Mouse (Mus musculus): ENCODE data around the gene Atg13. TPM values are rescaled to one million over a fixed set of nuclear protein-coding genes. Genes with fewer than 3 reads are reported as not detected.

The Atg13 gene
- polyA plus RNA-seq (2012; rRNA removed): 32.4 and 36.6 TPM in 2 replicates
- polyA plus RNA-seq (2014; fragmentation: Nextera tagmentation; extraction: Ambion mirVana): 30.8 and 33.2 TPM in 2 replicates

GRCm38 (mm10) chr2:91710272-91711234 is at the start of gene Atg13, which contains the start of gene Harbi1:
TSS of gene Atg13 (minus strand) at chr2:91710576.
TSS of gene Harbi1 (plus strand) at chr2:91710852.
- Histone ChIP-seq H3K36me3 (ENCODE audit: control insufficient read depth, insufficient read depth, low read length) (peaks cover 4% of the 10 kb centered on the region; the same call in 1 of the 2 replicates), H3K9ac (ENCODE audit: low read depth, low read length, severe bottlenecking) (peak within 1 kb of the TSS; percentile 85), H3K4me3 (replicated peaks; ENCODE audit: low read length) (peak within 1 kb of the TSS; percentile 96), H3K4me1 (ENCODE audit: control insufficient read depth, insufficient read depth, low read length) (peaks cover 6% of the 10 kb centered on the region), H3K9me3 (ENCODE audit: control insufficient read depth, low read length) (no peaks in the 10 kb centered on the region), H3K27me3 (ENCODE audit: control insufficient read depth, insufficient read depth, low read length) (no peaks in the 10 kb centered on the region), H3K4me2 (replicated peaks; ENCODE audit: low read depth, low read length, severe bottlenecking) (peak within 1 kb of the TSS; percentile 79), H3K27ac (replicated peaks; ENCODE audit: low read depth, low read length) (peak within 1 kb of the TSS; percentile 81)
- WGBS: under 1% methylated on average over 66 of the region's 66 CpGs
- ATAC-seq (ENCODE audit: low FRiP score, low read depth) (peak; percentile 98), DNase-seq (ENCODE audit: low spot score) (peak; percentile 91)
- TF ChIP-seq POLR2A (IDR thresholded peaks at IDR 0.05; ENCODE audit: borderline replicate concordance, extremely low read depth, insufficient read depth, insufficient read length): peak; percentile 85; the same call in 1 of the 2 replicates

GRCm38 (mm10) chr2:91749811-91750261 is 39.5 kb upstream of the Atg13 start:
- DNase-seq (ENCODE audit: low spot score): no peak

GRCm38 (mm10) chr2:91744686-91745085 is 34.3 kb upstream of the Atg13 start:
- Histone ChIP-seq H3K9me3 (ENCODE audit: control insufficient read depth, low read length) (no peaks in the 10 kb centered on the region), H3K4me2 (replicated peaks; ENCODE audit: low read depth, low read length, severe bottlenecking) (no peak overlapping the region), H3K9ac (ENCODE audit: low read depth, low read length, severe bottlenecking) (no peak overlapping the region), H3K4me3 (replicated peaks; ENCODE audit: low read length) (no peak overlapping the region), H3K4me1 (ENCODE audit: control insufficient read depth, insufficient read depth, low read length) (no peaks in the 10 kb centered on the region), H3K27ac (replicated peaks; ENCODE audit: low read depth, low read length) (no peak overlapping the region), H3K27me3 (ENCODE audit: control insufficient read depth, insufficient read depth, low read length) (no peaks in the 10 kb centered on the region), H3K36me3 (ENCODE audit: control insufficient read depth, insufficient read depth, low read length) (no peaks in the 10 kb centered on the region)
- WGBS: 90% methylated on average over 5 of the region's 5 CpGs
- no peak for TF ChIP-seq POLR2A (IDR thresholded peaks at IDR 0.05; ENCODE audit: borderline replicate concordance, extremely low read depth, insufficient read depth, insufficient read length)
- ATAC-seq (ENCODE audit: low FRiP score, low read depth) (no peak), DNase-seq (ENCODE audit: low spot score) (no peak)

More at GRCm38 (mm10) chr2:91749811-91750261, 39.5 kb upstream of the Atg13 start:
- no peak overlapping the region for H3K27ac ChIP-seq (replicated peaks; ENCODE audit: low read depth, low read length)
- ATAC-seq (ENCODE audit: low FRiP score, low read depth): no peak
- TF ChIP-seq POLR2A (IDR thresholded peaks at IDR 0.05; ENCODE audit: borderline replicate concordance, extremely low read depth, insufficient read depth, insufficient read length): no peak
- H3K4me3 ChIP-seq (replicated peaks; ENCODE audit: low read length): no peak overlapping the region
- WGBS: 77% methylated on average over 2 of the region's 2 CpGs
- no peak overlapping the region for H3K9ac ChIP-seq (ENCODE audit: low read depth, low read length, severe bottlenecking)
- H3K36me3 ChIP-seq (ENCODE audit: control insufficient read depth, insufficient read depth, low read length): no peaks in the 10 kb centered on the region
- H3K9me3 ChIP-seq (ENCODE audit: control insufficient read depth, low read length): no peaks in the 10 kb centered on the region
- H3K4me1 ChIP-seq (ENCODE audit: control insufficient read depth, insufficient read depth, low read length): no peaks in the 10 kb centered on the region
- H3K27me3 ChIP-seq (ENCODE audit: control insufficient read depth, insufficient read depth, low read length): no peaks in the 10 kb centered on the region
- no peak overlapping the region for H3K4me2 ChIP-seq (replicated peaks; ENCODE audit: low read depth, low read length, severe bottlenecking)

GRCm38 (mm10) chr2:91739586-91739985 is 29.2 kb upstream of the Atg13 start:
- no peak overlapping the region for H3K4me3 ChIP-seq (replicated peaks; ENCODE audit: low read length)
- H3K27ac ChIP-seq (replicated peaks; ENCODE audit: low read depth, low read length): no peak overlapping the region
- DNase-seq (ENCODE audit: low spot score): no peak
- no peak overlapping the region for H3K9ac ChIP-seq (ENCODE audit: low read depth, low read length, severe bottlenecking)
- no peak overlapping the region for H3K4me2 ChIP-seq (replicated peaks; ENCODE audit: low read depth, low read length, severe bottlenecking)
- 100% methylated on average over 1 of the region's 1 CpGs for WGBS
- H3K27me3 ChIP-seq (ENCODE audit: control insufficient read depth, insufficient read depth, low read length): no peaks in the 10 kb centered on the region
- no peak for ATAC-seq (ENCODE audit: low FRiP score, low read depth)
- H3K4me1 ChIP-seq (ENCODE audit: control insufficient read depth, insufficient read depth, low read length): no peaks in the 10 kb centered on the region
- H3K9me3 ChIP-seq (ENCODE audit: control insufficient read depth, low read length): no peaks in the 10 kb centered on the region
- no peak for TF ChIP-seq POLR2A (IDR thresholded peaks at IDR 0.05; ENCODE audit: borderline replicate concordance, extremely low read depth, insufficient read depth, insufficient read length)
- no peaks in the 10 kb centered on the region for H3K36me3 ChIP-seq (ENCODE audit: control insufficient read depth, insufficient read depth, low read length)

- no peaks in the 10 kb centered on the region; the same call in 1 of the 2 replicates for H3K36me3 ChIP-seq (ENCODE audit: control insufficient read depth, insufficient read depth, low read length)
- no peak overlapping the region for H3K27ac ChIP-seq (replicated peaks; ENCODE audit: low read depth, low read length)
- H3K4me3 ChIP-seq (replicated peaks; ENCODE audit: low read length): no peak overlapping the region
- no peak for TF ChIP-seq POLR2A (IDR thresholded peaks at IDR 0.05; ENCODE audit: borderline replicate concordance, extremely low read depth, insufficient read depth, insufficient read length)
- 91% methylated on average over 5 of the region's 5 CpGs for WGBS
- no peaks in the 10 kb centered on the region for H3K27me3 ChIP-seq (ENCODE audit: control insufficient read depth, insufficient read depth, low read length)
- DNase-seq (ENCODE audit: low spot score): no peak
- H3K9ac ChIP-seq (ENCODE audit: low read depth, low read length, severe bottlenecking): no peak overlapping the region
- H3K4me2 ChIP-seq (replicated peaks; ENCODE audit: low read depth, low read length, severe bottlenecking): no peak overlapping the region
- no peaks in the 10 kb centered on the region for H3K9me3 ChIP-seq (ENCODE audit: control insufficient read depth, low read length)
- no peak for ATAC-seq (ENCODE audit: low FRiP score, low read depth)
- no peaks in the 10 kb centered on the region for H3K4me1 ChIP-seq (ENCODE audit: control insufficient read depth, insufficient read depth, low read length)
Observed at GRCm38 (mm10) chr2:91735221-91735620, 24.8 kb upstream of the Atg13 start.
